Mouse (Mus musculus) small intestine, adult 2 months (tissue): ENCODE data around the gene Nudt17. TPM values are rescaled to one million over a fixed set of nuclear protein-coding genes. Genes with fewer than 3 reads are reported as not detected.
"Not testable (repeated sequence)": the region's sequence is repeated elsewhere in the genome, so short reads cannot be mapped to it uniquely, and the experiment has no call there.

Source experiments
- H3K27ac ChIP-seq: fragments of 200-500 bp; 2 replicates; pipeline ENCODE4 v1.5.1; 2012; ENCODE audit warnings: low read depth, low read length, control low read depth, inconsistent platforms; ENCODE audit not compliant: insufficient read depth
- H3K27me3 ChIP-seq: fragments of 200-500 bp; 2 replicates; pipeline ENCODE4 v1.6.1; 2012; ENCODE audit warnings: mild to moderate bottlenecking, moderate library complexity, low read length, inconsistent platforms; ENCODE audit not compliant: control insufficient read depth, insufficient read depth
- H3K36me3 ChIP-seq: fragments of 200-500 bp; 2 replicates; pipeline ENCODE4 v1.6.1; 2012; ENCODE audit warnings: mild to moderate bottlenecking, low read length, control low read depth, inconsistent platforms; ENCODE audit not compliant: control insufficient read depth, insufficient read depth
- H3K4me1 ChIP-seq: fragments of 200-500 bp; 2 replicates; pipeline ENCODE4 v1.6.1; 2012; ENCODE audit warnings: low read length, inconsistent platforms, mixed read lengths; ENCODE audit not compliant: control insufficient read depth, insufficient read depth, insufficient read length
- H3K4me3 ChIP-seq: fragments of 200-500 bp; 2 replicates; pipeline ENCODE4 v1.5.1; 2012; ENCODE audit warnings: low read depth, mild to moderate bottlenecking, control low read depth, inconsistent platforms, low read length, moderate library complexity
- CTCF ChIP-seq: fragments of 200-500 bp; IDR thresholded peaks from 2 replicates; pipeline ENCODE4 v1.5.1; 2012; ENCODE audit warnings: low read depth, mild to moderate bottlenecking, control low read depth, inconsistent platforms, low read length, moderate library complexity, mixed read lengths; ENCODE audit not compliant: insufficient replicate concordance, insufficient read length; ENCODE audit errors: extremely low read depth
- POLR2A ChIP-seq: fragments of 200-500 bp; IDR thresholded peaks from 2 replicates; pipeline ENCODE4 v1.6.1; 2012; ENCODE audit warnings: low read depth, mild to moderate bottlenecking, control low read depth, inconsistent platforms, low read length, moderate library complexity
- WGBS: fragments of 180-500 bp; shearing (Covaris S2); methylation state at CpG from one replicate; pipeline ENCODE4 v1.1.7; 2018; 5-methylcytosine and 5-hydroxymethylcytosine counted together
- polyA plus RNA-seq: library from polyadenylated mRNA; depleted of rRNA; stranded (reverse); fragments of >200 nt; gene quantifications from 2 replicates; pipeline ENCODE4 v1.2.3, GENCODE M21; 2012

The Nudt17 gene
- polyA plus RNA-seq, 1 experiment = 0.70 TPM

- 38% methylated on average over 1 of the region's 1 CpGs for WGBS
Observed at GRCm38 (mm10) chr3:96693579-96693978, 14.8 kb downstream of the Nudt17 start.

GRCm38 (mm10) chr3:96692506-96692905 is 15.9 kb downstream of the Nudt17 start:
- H3K27ac ChIP-seq = no peak overlapping the region
- peaks cover 5% of the 10 kb centered on the region; the same call in 1 of the 2 replicates for H3K27me3 ChIP-seq
- 0 out of 2 replicates have a peak, but pooled peaks cover 2% of the 10 kb centered on the region for H3K4me1 ChIP-seq
- no peak for TF ChIP-seq POLR2A
- peak; percentile 24; the same call in 1 of the 2 replicates for TF ChIP-seq CTCF
- 40% methylated on average over 3 of the region's 3 CpGs for WGBS
- H3K4me3 ChIP-seq = no peak overlapping the region
- H3K36me3 ChIP-seq = no peaks in the 10 kb centered on the region

More at GRCm38 (mm10) chr3:96693579-96693978, 14.8 kb downstream of the Nudt17 start:
- H3K27ac ChIP-seq = no peak overlapping the region
- peaks cover 5% of the 10 kb centered on the region; the same call in 1 of the 2 replicates for H3K27me3 ChIP-seq
- H3K36me3 ChIP-seq = no peaks in the 10 kb centered on the region
- H3K4me1 ChIP-seq = 0 out of 2 replicates have a peak, but pooled peaks cover 2% of the 10 kb centered on the region
- no peak for TF ChIP-seq CTCF
- no peak for TF ChIP-seq POLR2A
- no peak overlapping the region for H3K4me3 ChIP-seq

DNA sequence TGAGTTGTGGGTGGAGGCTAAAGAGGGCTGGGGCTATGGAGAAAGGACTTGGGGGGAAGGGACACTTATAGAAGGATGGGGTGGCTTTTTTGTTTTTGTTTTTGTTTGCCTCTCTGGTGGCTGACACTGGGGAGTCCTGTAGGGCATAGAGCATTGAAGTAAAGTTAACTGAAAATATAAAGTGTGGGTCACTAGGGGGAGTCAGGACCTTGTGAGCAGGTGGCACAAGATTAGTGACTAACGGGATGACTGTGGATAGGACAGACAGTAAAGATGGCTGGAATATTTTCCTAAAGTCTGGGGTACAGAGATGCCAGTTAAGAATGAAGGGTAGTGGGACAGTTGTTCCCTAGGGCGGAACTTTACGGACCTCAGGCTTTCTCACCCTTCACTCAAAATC is 18.1 kb downstream of the Nudt17 start:
- H3K4me1 ChIP-seq = 0 out of 2 replicates have a peak, but pooled peaks cover 2% of the 10 kb centered on the region
- WGBS = 41% methylated on average over 3 of the region's 3 CpGs
- H3K36me3 ChIP-seq = no peaks in the 10 kb centered on the region
- no peak overlapping the region for H3K27ac ChIP-seq
- TF ChIP-seq CTCF = no peak
- no peak overlapping the region for H3K4me3 ChIP-seq
- H3K27me3 ChIP-seq = peaks cover 9% of the 10 kb centered on the region

DNA sequence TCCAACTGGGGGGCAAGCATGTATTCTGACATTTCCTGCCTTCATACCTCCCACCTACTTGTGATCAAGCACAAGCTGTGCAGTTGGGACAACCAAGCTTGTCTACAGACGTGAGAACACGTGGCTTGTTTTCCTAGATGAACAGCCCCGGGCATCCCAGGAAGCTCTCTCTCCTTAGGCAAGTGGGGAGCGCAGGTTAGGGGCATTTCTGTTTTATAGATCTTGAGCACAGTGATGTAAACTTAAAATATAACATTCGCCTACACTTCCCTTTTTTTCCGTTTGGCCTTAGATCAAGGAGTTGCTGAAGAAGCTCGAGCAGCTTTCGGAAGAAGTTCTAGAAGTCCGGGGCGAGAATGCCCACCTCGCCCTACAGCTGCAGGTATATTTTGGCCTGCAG is 19.5 kb downstream of the Nudt17 start:
- H3K27ac ChIP-seq = no peak overlapping the region
- TF ChIP-seq POLR2A = no peak
- no peak for TF ChIP-seq CTCF
- peaks cover 4% of the 10 kb centered on the region; the same call in 1 of the 2 replicates for H3K4me1 ChIP-seq
- no peaks in the 10 kb centered on the region for H3K36me3 ChIP-seq
- WGBS = 74% methylated on average over 11 of the region's 11 CpGs
- peaks cover 16% of the 10 kb centered on the region for H3K27me3 ChIP-seq
- no peak overlapping the region for H3K4me3 ChIP-seq

DNA sequence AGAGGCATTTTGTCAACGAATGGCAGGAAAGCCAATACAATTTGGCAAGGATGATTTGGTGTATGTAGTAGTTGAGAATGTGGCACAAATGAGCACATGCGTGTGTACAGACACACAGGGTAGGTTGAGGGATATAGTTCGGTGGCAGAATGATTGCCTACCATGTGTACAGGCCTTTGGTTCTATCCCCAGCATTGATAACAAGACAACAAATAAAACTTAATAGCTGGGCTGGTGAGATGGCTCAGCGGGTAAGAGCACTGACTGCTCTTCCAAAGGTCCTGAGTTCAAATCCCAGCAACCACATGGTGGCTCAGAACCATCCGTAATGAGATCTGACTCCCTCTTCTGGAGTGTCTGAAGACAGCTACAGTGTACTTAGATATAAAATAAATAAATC is 22.3 kb downstream of the Nudt17 start:
- WGBS = 89% methylated on average over 5 of the region's 5 CpGs
- peaks cover 16% of the 10 kb centered on the region for H3K27me3 ChIP-seq
- H3K36me3 ChIP-seq, H3K27ac ChIP-seq, H3K4me3 ChIP-seq, H3K4me1 ChIP-seq: not testable (repeated sequence)

GRCm38 (mm10) chr3:96684822-96685156 is 23.6 kb downstream of the Nudt17 start:
- Histone ChIP-seq H3K27me3 (peaks cover 16% of the 10 kb centered on the region), H3K27ac (no peak overlapping the region), H3K4me3 (peak overlapping the region; percentile 33), H3K36me3 (no peaks in the 10 kb centered on the region), H3K4me1 (peaks cover 3% of the 10 kb centered on the region; the same call in 1 of the 2 replicates)
- TF ChIP-seq POLR2A (no peak), CTCF (no peak)
- WGBS = 12% methylated on average over 28 of the region's 28 CpGs

DNA sequence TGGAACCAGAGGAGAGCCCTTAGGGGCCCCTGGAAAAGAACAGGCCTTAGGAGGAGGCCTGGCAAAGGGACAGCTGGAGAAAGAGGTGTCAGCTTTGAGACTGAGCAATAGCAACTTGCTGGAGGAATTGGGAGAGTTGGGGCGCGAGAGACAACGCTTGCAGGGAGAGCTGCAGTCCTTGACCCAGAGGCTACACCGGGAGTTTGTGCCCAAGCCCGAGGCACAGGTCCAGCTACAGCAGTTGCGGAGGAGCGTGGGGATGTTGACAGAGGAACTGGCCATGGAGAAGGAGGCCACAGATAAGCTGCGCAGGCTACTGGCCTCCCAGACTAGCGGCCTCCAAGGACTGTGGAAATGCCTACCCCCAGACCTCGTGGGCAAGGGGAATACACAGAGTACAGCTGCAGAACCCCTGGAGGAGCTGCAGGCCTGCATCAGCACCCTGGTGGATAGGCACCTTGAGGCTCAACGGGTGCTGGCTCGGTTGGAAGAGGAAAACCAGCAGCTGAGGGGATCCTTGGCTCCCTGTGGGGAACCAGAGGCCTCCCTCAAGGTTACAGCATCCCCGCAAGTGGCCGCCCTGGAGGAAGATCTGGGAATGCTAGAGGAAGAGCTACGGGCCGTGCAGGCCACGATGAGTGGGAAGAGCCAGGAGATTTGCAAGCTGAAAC is 24.1 kb downstream of the Nudt17 start:
- WGBS = 56% methylated on average over 17 of the region's 17 CpGs
- no peak overlapping the region for H3K27ac ChIP-seq
- peaks cover 3% of the 10 kb centered on the region; the same call in 1 of the 2 replicates for H3K4me1 ChIP-seq

More for the DNA sequence above, 24.1 kb downstream of the Nudt17 start:
- peak overlapping the region; percentile 33; the same call in 1 of the 2 replicates for H3K4me3 ChIP-seq
- peaks cover 13% of the 10 kb centered on the region; the same call in 1 of the 2 replicates for H3K27me3 ChIP-seq
- no peaks in the 10 kb centered on the region for H3K36me3 ChIP-seq
- TF ChIP-seq POLR2A = no peak
- TF ChIP-seq CTCF = no peak
